Mouse (Mus musculus): Measurements from ENCODE around the gene Gm45753.

Gene Gm45753

DNA sequence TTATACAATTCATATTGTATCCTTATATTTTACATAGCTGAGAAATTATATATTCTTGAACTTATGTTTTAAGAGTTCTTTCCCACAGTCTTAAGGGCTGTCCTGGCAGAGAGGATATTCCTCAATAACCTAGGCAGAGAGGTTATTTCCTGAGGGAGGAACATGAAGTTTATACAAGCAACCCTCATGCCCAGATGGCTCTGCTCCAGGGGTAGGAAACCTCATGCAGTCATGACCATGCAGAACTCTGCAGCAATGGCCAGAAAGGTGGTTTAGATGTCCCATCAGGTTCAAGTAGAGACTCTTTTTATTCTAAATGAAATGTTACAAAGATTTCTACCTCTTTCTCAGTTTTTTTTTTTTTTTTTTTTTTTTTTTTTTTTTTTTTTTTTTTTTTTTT is 39.2 kb downstream of the Gm45753 start:
- DNase-seq = no peak

GRCm38 (mm10) chr8:45268485-45268884 is 39.8 kb downstream of the Gm45753 start:
- DNase-seq = no peak

DNA sequence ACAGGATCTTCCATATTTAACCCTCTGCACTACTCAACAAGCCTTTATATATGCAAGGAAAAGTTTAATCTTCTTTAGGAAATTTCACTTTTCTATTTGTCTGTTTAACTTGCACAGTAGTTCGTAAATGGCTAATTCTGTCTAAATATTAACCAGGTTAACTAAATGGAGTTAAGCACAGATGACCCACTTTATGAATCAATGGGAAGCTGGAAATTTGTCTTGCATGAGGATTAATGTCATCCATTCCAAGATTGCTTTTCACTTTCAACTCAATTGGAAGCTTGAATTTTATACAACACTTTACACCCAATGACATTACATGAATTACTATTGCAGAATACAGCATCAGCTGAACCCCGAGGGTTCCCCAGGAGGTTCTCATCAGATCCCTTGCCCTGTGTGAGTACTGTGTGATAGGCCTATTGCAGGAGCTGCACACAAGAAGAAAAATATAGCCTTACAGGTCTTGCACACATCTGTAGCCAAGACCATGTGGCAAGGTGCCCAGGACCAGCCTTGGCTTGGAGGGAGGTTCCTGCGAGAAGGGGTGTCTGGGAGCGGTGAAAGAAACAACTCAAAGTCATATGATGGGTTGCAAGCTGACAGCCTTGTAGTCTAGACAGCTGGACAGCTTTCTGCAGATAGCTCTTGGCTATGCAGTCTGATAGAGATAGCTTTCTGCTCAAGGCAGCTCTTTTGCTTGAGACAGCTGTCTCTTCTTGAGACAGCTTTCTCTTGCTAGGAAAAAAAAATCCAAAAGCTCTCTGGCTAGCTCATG is 40.5 kb downstream of the Gm45753 start:
- DNase-seq = no peak

GRCm38 (mm10) chr8:45266993-45267392 is 41.3 kb downstream of the Gm45753 start:
- DNase-seq = no peak

DNA sequence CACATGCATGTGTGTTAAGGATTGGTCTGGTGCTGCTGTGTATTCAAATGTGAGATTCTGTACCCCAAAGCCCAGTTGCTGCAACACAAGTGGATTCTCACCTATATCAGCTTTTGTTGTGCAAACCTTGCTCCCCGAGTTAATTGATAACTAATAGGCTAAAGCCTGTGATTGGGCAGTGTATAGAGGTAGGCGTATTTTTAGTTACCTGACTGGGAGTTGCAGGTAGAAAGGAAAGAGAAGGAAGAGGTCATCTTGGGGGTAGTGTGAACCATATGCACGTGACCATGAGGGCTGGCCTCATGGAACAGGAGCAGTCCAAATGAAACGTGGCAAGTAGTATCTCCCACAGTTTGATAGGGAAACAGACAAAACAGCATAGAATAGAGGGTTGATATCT is 43.3 kb downstream of the Gm45753 start:
- DNase-seq = no peak

DNA sequence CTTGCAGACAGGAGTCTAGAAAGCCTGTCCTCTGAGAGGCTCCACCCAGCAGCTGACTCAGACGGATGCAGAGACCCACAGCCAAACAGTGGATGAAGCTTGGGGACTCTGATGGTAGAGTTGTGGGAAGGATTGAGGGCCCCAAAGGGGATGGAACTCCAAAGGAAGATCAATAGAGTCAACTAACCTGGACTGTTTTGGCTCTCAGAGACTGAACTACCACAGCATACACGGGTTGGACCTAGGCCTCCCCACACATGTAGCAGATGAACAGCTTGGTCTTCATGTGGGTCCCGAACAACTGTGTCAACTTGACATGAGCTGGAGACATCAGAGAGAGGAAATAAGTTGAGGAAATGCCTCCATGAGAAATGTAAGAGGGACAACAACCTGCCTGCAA is 45.4 kb downstream of the Gm45753 start:
- DNase-seq = no peak

DNA sequence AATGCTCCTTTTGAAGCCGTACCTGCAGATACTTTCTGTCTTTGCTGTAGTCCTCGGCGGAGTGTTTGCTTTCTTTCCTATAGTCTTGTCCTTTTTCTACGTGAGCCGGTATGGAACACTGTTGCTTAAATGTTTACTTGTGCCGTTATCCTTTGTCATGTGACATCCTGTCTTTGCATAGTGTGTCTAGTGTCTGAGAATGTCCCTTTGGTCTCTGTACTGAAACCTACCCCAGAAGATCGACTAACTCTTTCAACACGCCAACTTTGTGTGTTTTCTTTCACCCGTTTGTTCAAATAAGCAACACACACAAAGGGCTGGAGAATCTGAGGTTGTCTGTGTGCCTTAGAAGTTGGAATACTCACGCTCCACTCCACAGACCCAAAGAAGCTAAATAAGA is 46.3 kb downstream of the Gm45753 start, which contains the start of gene F11:
F11 (minus strand) TSS at position 112 of the 400 bp plus-strand sequence.
- no peak for DNase-seq

DNA sequence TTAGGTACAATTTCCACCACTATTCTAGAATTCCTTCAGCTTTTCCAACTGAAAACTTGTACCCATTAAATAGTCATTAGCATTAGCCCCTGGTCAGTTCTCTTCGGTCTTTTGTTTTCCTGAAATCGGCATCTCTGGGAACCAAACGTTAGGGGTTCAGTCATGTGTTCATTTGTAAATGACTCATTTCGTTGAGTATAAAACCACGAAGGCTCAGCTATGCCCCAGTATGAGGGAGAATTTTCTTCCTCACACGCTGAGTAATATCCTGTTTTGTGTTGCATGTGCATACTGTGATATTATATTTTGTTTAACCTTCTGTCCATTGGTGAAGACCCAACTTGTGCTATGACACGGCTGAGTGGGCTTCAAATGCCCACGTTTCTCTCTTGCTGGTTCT is 49.8 kb downstream of the Gm45753 start:
- DNase-seq = no peak

DNA sequence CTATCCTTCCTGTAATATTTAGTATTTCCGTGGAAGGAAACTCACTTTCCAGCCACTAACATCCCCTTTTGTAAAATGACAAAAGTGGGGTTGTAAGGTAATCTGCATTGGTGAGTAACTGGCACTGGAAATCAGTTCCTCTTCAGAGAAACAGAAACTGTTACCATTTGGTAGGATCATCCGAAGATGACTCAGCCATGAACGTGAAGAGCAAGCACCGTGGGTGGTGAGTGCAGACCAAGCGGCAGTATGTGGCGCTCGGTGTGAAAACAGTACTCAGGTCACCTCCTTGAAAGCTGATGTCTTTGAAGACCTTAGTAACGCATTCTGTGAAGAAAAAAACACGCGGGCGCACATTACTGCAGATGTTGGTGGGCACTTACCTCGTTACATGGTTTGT is 53.2 kb downstream of the Gm45753 start:
- DNase-seq = no peak

GRCm38 (mm10) chr8:45254194-45254842 is 53.9 kb downstream of the Gm45753 start:
- no peak for DNase-seq

- DNase-seq = no peak
These were observed 54.7 kb downstream of the Gm45753 start for GRCm38 (mm10) chr8:45253586-45253985.

DNA sequence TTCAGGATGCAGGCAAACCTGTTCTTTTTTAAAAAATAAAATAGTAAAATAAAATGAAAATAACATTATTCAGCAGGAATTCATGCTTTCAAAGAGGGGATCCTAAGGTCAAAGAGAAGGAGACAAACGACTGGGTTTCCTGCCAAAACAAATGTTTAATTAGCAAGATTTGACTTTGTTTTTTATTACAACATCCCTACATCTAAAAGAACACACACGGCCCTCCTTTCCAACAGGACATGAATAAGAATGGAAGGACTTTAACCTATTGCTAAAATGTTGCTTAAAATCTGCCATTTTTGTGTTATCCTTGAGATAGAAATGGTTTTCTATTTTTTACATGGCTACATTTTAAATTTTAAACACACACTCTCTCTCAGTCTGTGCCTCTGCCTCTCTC is 55.2 kb downstream of the Gm45753 start:
- DNase-seq = no peak

GRCm38 (mm10) chr8:45246307-45246706 is 62.0 kb downstream of the Gm45753 start:
- DNase-seq = no peak

DNA sequence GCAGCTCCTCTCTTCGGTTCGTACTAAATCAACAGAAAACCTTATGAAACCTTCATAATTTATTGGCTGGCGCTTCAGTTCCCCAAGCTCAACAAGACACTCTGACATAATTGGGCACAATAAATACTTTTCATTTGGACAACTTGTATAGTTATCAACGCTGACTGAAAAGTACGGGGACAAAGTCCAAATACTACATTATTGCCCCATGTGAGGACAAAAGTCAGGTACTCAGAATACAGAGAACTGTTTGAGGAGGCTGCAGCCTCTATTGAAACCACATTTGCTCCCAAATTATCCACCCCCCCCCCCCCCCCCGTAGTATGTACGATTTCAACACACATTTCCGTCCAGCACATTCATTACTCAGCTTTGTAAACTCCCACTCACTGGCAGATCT is 68.9 kb downstream of the Gm45753 start:
- DNase-seq = no peak

- DNase-seq = no peak
These were observed 70.0 kb downstream of the Gm45753 start for GRCm38 (mm10) chr8:45238282-45238681.

GRCm38 (mm10) chr8:45236164-45236912 is 71.9 kb downstream of the Gm45753 start:
- no peak for DNase-seq

DNA sequence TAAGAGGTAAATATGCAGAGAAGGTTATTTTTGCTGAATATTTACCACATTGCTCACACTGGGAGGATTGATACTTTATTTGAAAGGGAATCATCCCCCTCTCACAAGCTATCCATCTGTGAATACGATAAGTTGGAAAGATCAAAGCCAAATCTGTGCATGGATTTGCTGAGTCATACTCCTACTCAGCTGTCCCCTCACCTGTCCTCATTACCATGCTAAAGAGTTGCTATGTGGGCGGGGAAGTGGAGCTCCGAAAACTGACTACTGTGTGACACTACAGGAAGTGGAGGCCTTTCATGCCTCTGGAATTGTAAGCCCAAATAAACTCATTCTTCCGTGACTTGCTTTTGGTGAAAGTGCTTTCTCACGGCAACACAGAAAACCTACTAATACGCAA is 73.0 kb downstream of the Gm45753 start:
- DNase-seq = no peak

- DNase-seq = no peak
These were observed 75.0 kb downstream of the Gm45753 start for GRCm38 (mm10) chr8:45233256-45233655.

Measured in B cell, adult 2 months (primary cell).